Mouse (Mus musculus): ENCODE measurements around the gene Lpin1. TPM values are rescaled to one million over a fixed set of nuclear protein-coding genes. Genes with fewer than 3 reads are reported as not detected.

Lpin1 gene
- 18.1 TPM for polyA plus RNA-seq (2014; fragmentation: Illumina TruSeq; extraction: RNeasy Lipid Tissue Mini Kit (QIAGEN cat#74804); ENCODE audit: low read depth, low replicate concordance)

GRCm38 (mm10) chr12:16610936-16611335, at the start of gene Lpin1:
Lpin1 (minus strand) TSS chr12:16610966.

GRCm38 (mm10) chr12:16653332-16654093, 42.7 kb upstream of the Lpin1 start, which contains the start of gene Ntsr2:
Ntsr2 (plus strand) TSS chr12:16653382.

Other genes with a start within 250 kb of the Lpin1 start
- not detected for gene Ntsr2, start 42.4 kb upstream of the Lpin1 start, polyA plus RNA-seq (2014; fragmentation: Illumina TruSeq; extraction: RNeasy Lipid Tissue Mini Kit (QIAGEN cat#74804); ENCODE audit: low read depth, low replicate concordance)
- 19.9 TPM for gene Greb1, start 189.9 kb upstream of the Lpin1 start, polyA plus RNA-seq (2014; fragmentation: Illumina TruSeq; extraction: RNeasy Lipid Tissue Mini Kit (QIAGEN cat#74804); ENCODE audit: low read depth, low replicate concordance)
- 77.7 TPM for gene E2f6, start 200.0 kb upstream of the Lpin1 start, polyA plus RNA-seq (2014; fragmentation: Illumina TruSeq; extraction: RNeasy Lipid Tissue Mini Kit (QIAGEN cat#74804); ENCODE audit: low read depth, low replicate concordance)